ENCODE assay signal across 21 mouse cellular contexts in genomic region chr16:46166971-46167370, GRCm38 (mm10). TPM values are rescaled to one million over a fixed set of nuclear protein-coding genes. Genes with fewer than 3 reads are reported as not detected.
"Had no signal": no experiment of that assay in that cellular context is flagged by ENCODE, and none has a peak within 500 bp of the region (broad histone marks: within the 10 kb centered on the region; RNA-seq: fewer than 3 reads in every experiment).

No protein-coding gene starts in this region.

- DNase-seq: liver, postnatal 0 days; lung, adult 2 months; lung, postnatal 14 days; lung, postnatal 36 days; retina, postnatal 1 day; right cerebral cortex, adult 18-20 months; right cerebral cortex, postnatal 25 days; right cerebral cortex, postnatal 4 days; thymus, adult 2 months; thymus, postnatal 36 days had no signal

- H3K36me3 ChIP-seq: liver, embryonic 15.5 days; lung, embryonic 15.5 days; midbrain, embryonic 13.5 days; midbrain, embryonic 15.5 days; neural tube, embryonic 13.5 days; neural tube, embryonic 15.5 days; stomach, embryonic 15.5 days had no signal

- H3K4me3 ChIP-seq: liver, embryonic 15.5 days; lung, embryonic 15.5 days; megakaryocyte, embryonic 14.5 days; midbrain, embryonic 13.5 days; midbrain, embryonic 15.5 days; neural tube, embryonic 13.5 days; neural tube, embryonic 15.5 days; stomach, embryonic 15.5 days had no signal

- H3K27me3 ChIP-seq: liver, embryonic 15.5 days; lung, embryonic 15.5 days; megakaryocyte, embryonic 14.5 days; midbrain, embryonic 13.5 days; midbrain, embryonic 15.5 days; neural tube, embryonic 13.5 days; neural tube, embryonic 15.5 days; stomach, embryonic 15.5 days had no signal

- H3K4me2 ChIP-seq: liver, embryonic 15.5 days; lung, embryonic 15.5 days; midbrain, embryonic 11.5 days; midbrain, embryonic 13.5 days; midbrain, embryonic 15.5 days; neural tube, embryonic 13.5 days; neural tube, embryonic 15.5 days; stomach, embryonic 15.5 days had no signal

RNA-seq across cellular contexts. Expression of gene Cd96, which starts 46.9 kb away (rescaled TPM):
- total RNA-seq: midbrain, postnatal 0 days had no signal
- polyA plus RNA-seq: lung, postnatal 0 days; midbrain, embryonic 11.5 days; midbrain, embryonic 13.5 days; midbrain, embryonic 15.5 days had no signal
